Mouse (Mus musculus): ENCODE data around the gene Tnrc6c. TPM values are rescaled to one million over a fixed set of nuclear protein-coding genes. Genes with fewer than 3 reads are reported as not detected.

Tnrc6c gene
- polyA plus RNA-seq, 1 experiment, result 14.6 TPM

GRCm38 (mm10) chr11:117638386-117638785, 15.7 kb upstream of the Tnrc6c start:
- H3K4me1 ChIP-seq (ENCODE audit: control insufficient read depth, insufficient read depth, insufficient read length, low read length), result no peaks in the 10 kb centered on the region
- no peaks in the 10 kb centered on the region for H3K36me3 ChIP-seq (ENCODE audit: control insufficient read depth, insufficient read depth, low read length)
- WGBS, result 62% methylated on average over 7 of the region's 7 CpGs
- H3K4me3 ChIP-seq (ENCODE audit: low read depth, low read length), result no peak overlapping the region
- no peaks in the 10 kb centered on the region for H3K27me3 ChIP-seq (ENCODE audit: control insufficient read depth, insufficient read depth, low read length)
- no peak for TF ChIP-seq CTCF (IDR thresholded peaks at IDR 0.05; ENCODE audit: extremely low read depth, insufficient read length, insufficient replicate concordance, low read depth, low read length)
- TF ChIP-seq POLR2A (IDR thresholded peaks at IDR 0.05; ENCODE audit: low read depth, low read length), result no peak
- H3K27ac ChIP-seq (ENCODE audit: insufficient read depth, low read depth, low read length), result no peak overlapping the region

GRCm38 (mm10) chr11:117638809-117639208, 15.3 kb upstream of the Tnrc6c start:
- no peaks in the 10 kb centered on the region for H3K36me3 ChIP-seq (ENCODE audit: control insufficient read depth, insufficient read depth, low read length)
- 54% methylated on average over 11 of the region's 11 CpGs for WGBS
- TF ChIP-seq CTCF (IDR thresholded peaks at IDR 0.05; ENCODE audit: extremely low read depth, insufficient read length, insufficient replicate concordance, low read depth, low read length), result no peak
- TF ChIP-seq POLR2A (IDR thresholded peaks at IDR 0.05; ENCODE audit: low read depth, low read length), result no peak
- H3K27ac ChIP-seq (ENCODE audit: insufficient read depth, low read depth, low read length), result no peak overlapping the region
- H3K27me3 ChIP-seq (ENCODE audit: control insufficient read depth, insufficient read depth, low read length), result no peaks in the 10 kb centered on the region
- H3K4me3 ChIP-seq (ENCODE audit: low read depth, low read length), result no peak overlapping the region
- no peaks in the 10 kb centered on the region for H3K4me1 ChIP-seq (ENCODE audit: control insufficient read depth, insufficient read depth, insufficient read length, low read length)

- H3K27me3 ChIP-seq (ENCODE audit: control insufficient read depth, insufficient read depth, low read length), result no peaks in the 10 kb centered on the region
- no peaks in the 10 kb centered on the region for H3K4me1 ChIP-seq (ENCODE audit: control insufficient read depth, insufficient read depth, insufficient read length, low read length)
- WGBS, result 68% methylated on average over 7 of the region's 7 CpGs
- H3K36me3 ChIP-seq (ENCODE audit: control insufficient read depth, insufficient read depth, low read length), result no peaks in the 10 kb centered on the region
- H3K27ac ChIP-seq (ENCODE audit: insufficient read depth, low read depth, low read length), result no peak overlapping the region
- TF ChIP-seq POLR2A (IDR thresholded peaks at IDR 0.05; ENCODE audit: low read depth, low read length) (no peak), CTCF (IDR thresholded peaks at IDR 0.05; ENCODE audit: extremely low read depth, insufficient read length, insufficient replicate concordance, low read depth, low read length) (no peak)
- H3K4me3 ChIP-seq (ENCODE audit: low read depth, low read length), result no peak overlapping the region
These were observed 14.6 kb upstream of the Tnrc6c start for GRCm38 (mm10) chr11:117639331-117639970.

- WGBS, result 70% methylated on average over 2 of the region's 2 CpGs
- no peak overlapping the region for H3K27ac ChIP-seq (ENCODE audit: insufficient read depth, low read depth, low read length)
- H3K4me3 ChIP-seq (ENCODE audit: low read depth, low read length), result no peak overlapping the region
- TF ChIP-seq POLR2A (IDR thresholded peaks at IDR 0.05; ENCODE audit: low read depth, low read length) (no peak), CTCF (IDR thresholded peaks at IDR 0.05; ENCODE audit: extremely low read depth, insufficient read length, insufficient replicate concordance, low read depth, low read length) (no peak)
- H3K4me1 ChIP-seq (ENCODE audit: control insufficient read depth, insufficient read depth, insufficient read length, low read length), result no peaks in the 10 kb centered on the region
- no peaks in the 10 kb centered on the region for H3K36me3 ChIP-seq (ENCODE audit: control insufficient read depth, insufficient read depth, low read length)
- no peaks in the 10 kb centered on the region for H3K27me3 ChIP-seq (ENCODE audit: control insufficient read depth, insufficient read depth, low read length)
These were observed 11.9 kb upstream of the Tnrc6c start for GRCm38 (mm10) chr11:117642181-117642580.

GRCm38 (mm10) chr11:117643240-117643639, 10.8 kb upstream of the Tnrc6c start:
- Histone ChIP-seq H3K27ac (ENCODE audit: insufficient read depth, low read depth, low read length) (no peak overlapping the region), H3K27me3 (ENCODE audit: control insufficient read depth, insufficient read depth, low read length) (no peaks in the 10 kb centered on the region), H3K4me1 (ENCODE audit: control insufficient read depth, insufficient read depth, insufficient read length, low read length) (no peaks in the 10 kb centered on the region), H3K36me3 (ENCODE audit: control insufficient read depth, insufficient read depth, low read length) (no peaks in the 10 kb centered on the region), H3K4me3 (ENCODE audit: low read depth, low read length) (no peak overlapping the region)
- WGBS, result 75% methylated on average over 10 of the region's 10 CpGs
- no peak for TF ChIP-seq CTCF (IDR thresholded peaks at IDR 0.05; ENCODE audit: extremely low read depth, insufficient read length, insufficient replicate concordance, low read depth, low read length)
- no peak for TF ChIP-seq POLR2A (IDR thresholded peaks at IDR 0.05; ENCODE audit: low read depth, low read length)

- no peaks in the 10 kb centered on the region for H3K36me3 ChIP-seq (ENCODE audit: control insufficient read depth, insufficient read depth, low read length)
- 79% methylated on average over 4 of the region's 4 CpGs for WGBS
- no peaks in the 10 kb centered on the region for H3K4me1 ChIP-seq (ENCODE audit: control insufficient read depth, insufficient read depth, insufficient read length, low read length)
- no peak overlapping the region for H3K27ac ChIP-seq (ENCODE audit: insufficient read depth, low read depth, low read length)
- no peak overlapping the region for H3K4me3 ChIP-seq (ENCODE audit: low read depth, low read length)
- TF ChIP-seq POLR2A (IDR thresholded peaks at IDR 0.05; ENCODE audit: low read depth, low read length) (no peak), CTCF (IDR thresholded peaks at IDR 0.05; ENCODE audit: extremely low read depth, insufficient read length, insufficient replicate concordance, low read depth, low read length) (no peak)
- 0 out of 2 replicates have a peak, but pooled peaks cover 3% of the 10 kb centered on the region for H3K27me3 ChIP-seq (ENCODE audit: control insufficient read depth, insufficient read depth, low read length)
These were observed 7.3 kb upstream of the Tnrc6c start for GRCm38 (mm10) chr11:117646786-117647185.

- Histone ChIP-seq H3K27me3 (ENCODE audit: control insufficient read depth, insufficient read depth, low read length) (peaks cover 3% of the 10 kb centered on the region; the same call in 1 of the 2 replicates), H3K27ac (ENCODE audit: insufficient read depth, low read depth, low read length) (no peak overlapping the region), H3K4me3 (ENCODE audit: low read depth, low read length) (no peak overlapping the region), H3K36me3 (ENCODE audit: control insufficient read depth, insufficient read depth, low read length) (no peaks in the 10 kb centered on the region), H3K4me1 (ENCODE audit: control insufficient read depth, insufficient read depth, insufficient read length, low read length) (no peaks in the 10 kb centered on the region)
- 68% methylated on average over 6 of the region's 6 CpGs for whole genome bisulfite sequencing
- TF ChIP-seq CTCF (IDR thresholded peaks at IDR 0.05; ENCODE audit: extremely low read depth, insufficient read length, insufficient replicate concordance, low read depth, low read length) (no peak), POLR2A (IDR thresholded peaks at IDR 0.05; ENCODE audit: low read depth, low read length) (no peak)
These were observed 6.1 kb upstream of the Tnrc6c start for GRCm38 (mm10) chr11:117648005-117648404.

Data from small intestine, adult 2 months (tissue).